Mouse (Mus musculus): ENCODE data around the gene Cdc25a. TPM values are rescaled to one million over a fixed set of nuclear protein-coding genes. Genes with fewer than 3 reads are reported as not detected.

Gene Cdc25a
- polyA plus RNA-seq, 1 experiment: 3.3 TPM

DNA sequence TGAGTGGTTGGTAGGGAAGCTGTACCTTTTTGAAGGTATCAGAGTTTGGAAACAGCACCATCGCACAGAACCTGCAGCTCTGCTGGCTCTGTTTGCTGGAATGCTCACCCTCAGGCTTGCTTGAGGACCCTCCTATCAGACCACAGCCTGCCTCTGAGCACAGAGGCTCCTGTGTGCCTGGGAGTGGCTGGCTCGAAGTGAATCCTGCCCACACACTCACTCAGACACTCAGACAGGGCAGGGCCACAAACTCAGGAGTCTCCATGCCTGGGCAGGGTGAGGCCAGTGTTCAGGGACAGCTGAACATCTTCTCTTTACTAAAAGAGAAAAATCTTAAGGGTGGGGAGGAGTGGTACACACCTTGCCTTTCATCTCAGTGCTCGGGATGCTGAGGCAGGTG lies 25.2 kb downstream of the Cdc25a start:
- WGBS: 76% methylated on average over 3 of the region's 3 CpGs
- TF ChIP-seq CTCF (IDR thresholded peaks at IDR 0.05; ENCODE audit: insufficient read depth, low read length): no peak
- no peak for TF ChIP-seq POLR2A (IDR thresholded peaks at IDR 0.05; ENCODE audit: borderline replicate concordance, extremely low read depth, low read depth, low read length)
- H3K4me1 ChIP-seq (ENCODE audit: control insufficient read depth, insufficient read depth, low read length): peaks cover 5% of the 10 kb centered on the region
- H3K4me3 ChIP-seq (replicated peaks; ENCODE audit: extremely low read depth, low read depth, low read length): no peak overlapping the region
- no peak for DNase-seq

GRCm38 (mm10) chr9:109902246-109902645 lies 26.9 kb downstream of the Cdc25a start:
- Histone ChIP-seq H3K4me1 (ENCODE audit: control insufficient read depth, insufficient read depth, low read length) (peaks cover 5% of the 10 kb centered on the region), H3K4me3 (replicated peaks; ENCODE audit: extremely low read depth, low read depth, low read length) (no peak overlapping the region)
- no peak for TF ChIP-seq CTCF (IDR thresholded peaks at IDR 0.05; ENCODE audit: insufficient read depth, low read length)
- no peak for TF ChIP-seq POLR2A (IDR thresholded peaks at IDR 0.05; ENCODE audit: borderline replicate concordance, extremely low read depth, low read depth, low read length)
- WGBS: 57% methylated on average over 4 of the region's 4 CpGs
- DNase-seq: no peak

DNA sequence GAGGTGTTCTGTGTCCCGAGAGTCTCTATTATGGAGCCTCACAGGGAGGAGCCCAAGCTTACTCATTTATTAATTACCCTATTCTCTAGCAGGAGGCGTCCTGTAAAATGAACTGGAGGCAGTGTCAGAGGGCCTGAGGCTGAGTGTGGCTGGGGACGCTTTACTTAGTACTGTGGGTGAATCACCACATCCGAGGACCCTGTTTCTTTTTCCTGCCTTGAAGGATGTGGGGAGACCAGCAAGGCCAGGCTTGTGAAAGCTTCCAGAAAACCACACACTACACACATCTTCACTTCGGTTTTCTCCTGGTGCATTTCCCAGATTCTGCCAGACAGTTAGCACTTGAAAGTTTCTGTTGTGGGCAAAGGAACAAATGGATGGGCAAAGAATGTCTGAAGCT lies 27.4 kb downstream of the Cdc25a start:
- no peak for DNase-seq
- TF ChIP-seq POLR2A (IDR thresholded peaks at IDR 0.05; ENCODE audit: borderline replicate concordance, extremely low read depth, low read depth, low read length) (no peak), CTCF (IDR thresholded peaks at IDR 0.05; ENCODE audit: insufficient read depth, low read length) (no peak)
- 60% methylated on average over 5 of the region's 5 CpGs for WGBS
- peaks cover 8% of the 10 kb centered on the region for H3K4me1 ChIP-seq (ENCODE audit: control insufficient read depth, insufficient read depth, low read length)
- no peak overlapping the region for H3K4me3 ChIP-seq (replicated peaks; ENCODE audit: extremely low read depth, low read depth, low read length)

DNA sequence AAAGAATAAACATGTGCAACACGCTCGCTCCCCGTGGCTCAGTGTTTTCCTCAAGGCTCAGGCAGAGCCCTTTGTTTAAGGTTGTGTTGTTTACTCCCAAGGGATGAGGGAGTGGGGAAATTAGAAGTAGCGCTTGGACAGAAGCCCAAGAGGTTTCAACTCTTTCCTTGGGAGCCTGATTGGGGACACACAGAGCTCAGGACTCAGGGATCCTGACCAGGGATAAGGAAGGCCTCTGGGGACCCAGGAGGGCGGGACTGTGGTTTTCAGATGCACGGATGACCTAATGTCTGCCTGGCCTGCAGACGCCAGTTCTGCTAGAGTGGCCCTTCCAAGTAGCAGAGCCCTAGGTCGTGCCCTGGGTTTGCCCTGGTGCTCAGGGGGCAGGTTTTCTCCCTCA lies 31.9 kb downstream of the Cdc25a start:
- WGBS: 39% methylated on average over 8 of the region's 8 CpGs
- TF ChIP-seq POLR2A (IDR thresholded peaks at IDR 0.05; ENCODE audit: borderline replicate concordance, extremely low read depth, low read depth, low read length): no peak
- no peak for TF ChIP-seq CTCF (IDR thresholded peaks at IDR 0.05; ENCODE audit: insufficient read depth, low read length)
- peaks cover 3% of the 10 kb centered on the region; the same call in 1 of the 2 replicates for H3K4me1 ChIP-seq (ENCODE audit: control insufficient read depth, insufficient read depth, low read length)
- DNase-seq: no peak
- H3K4me3 ChIP-seq (replicated peaks; ENCODE audit: extremely low read depth, low read depth, low read length): no peak overlapping the region

GRCm38 (mm10) chr9:109907774-109908465 lies 32.5 kb downstream of the Cdc25a start:
- 55% methylated on average over 6 of the region's 6 CpGs for WGBS
- Histone ChIP-seq H3K4me1 (ENCODE audit: control insufficient read depth, insufficient read depth, low read length) (peaks cover 3% of the 10 kb centered on the region; the same call in 1 of the 2 replicates), H3K4me3 (replicated peaks; ENCODE audit: extremely low read depth, low read depth, low read length) (no peak overlapping the region)
- DNase-seq: no peak
- TF ChIP-seq CTCF (IDR thresholded peaks at IDR 0.05; ENCODE audit: insufficient read depth, low read length) (no peak), POLR2A (IDR thresholded peaks at IDR 0.05; ENCODE audit: borderline replicate concordance, extremely low read depth, low read depth, low read length) (no peak)

DNA sequence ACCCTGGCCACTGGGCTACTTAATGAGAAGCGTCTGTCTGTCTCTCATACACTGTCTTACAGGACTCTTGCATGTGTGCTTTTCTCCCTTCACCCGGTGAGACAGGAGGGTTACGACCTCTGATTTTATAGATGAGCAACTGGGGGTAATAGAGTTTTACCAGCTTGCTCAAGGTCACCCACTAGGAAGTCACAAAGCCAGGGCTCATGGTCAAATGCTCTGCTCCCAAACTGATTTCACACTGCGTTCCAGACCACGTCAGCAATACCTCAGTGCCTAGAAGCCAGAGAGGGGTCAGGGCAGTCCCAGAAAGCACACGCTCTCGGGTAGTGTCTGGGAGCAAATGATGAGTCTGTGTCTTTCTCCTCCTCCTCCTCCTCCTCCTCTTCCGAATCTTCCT lies 33.7 kb downstream of the Cdc25a start:
- TF ChIP-seq POLR2A (IDR thresholded peaks at IDR 0.05; ENCODE audit: borderline replicate concordance, extremely low read depth, low read depth, low read length) (no peak), CTCF (IDR thresholded peaks at IDR 0.05; ENCODE audit: insufficient read depth, low read length) (no peak)
- no peak for DNase-seq
- 83% methylated on average over 8 of the region's 8 CpGs for WGBS
- no peak overlapping the region for H3K4me3 ChIP-seq (replicated peaks; ENCODE audit: extremely low read depth, low read depth, low read length)
- H3K4me1 ChIP-seq (ENCODE audit: control insufficient read depth, insufficient read depth, low read length): peaks cover 3% of the 10 kb centered on the region; the same call in 1 of the 2 replicates

GRCm38 (mm10) chr9:109909926-109910325 lies 34.5 kb downstream of the Cdc25a start:
- peaks cover 3% of the 10 kb centered on the region; the same call in 1 of the 2 replicates for H3K4me1 ChIP-seq (ENCODE audit: control insufficient read depth, insufficient read depth, low read length)
- TF ChIP-seq CTCF (IDR thresholded peaks at IDR 0.05; ENCODE audit: insufficient read depth, low read length): no peak
- TF ChIP-seq POLR2A (IDR thresholded peaks at IDR 0.05; ENCODE audit: borderline replicate concordance, extremely low read depth, low read depth, low read length): no peak
- DNase-seq: no peak
- WGBS: 81% methylated on average over 4 of the region's 4 CpGs
- H3K4me3 ChIP-seq (replicated peaks; ENCODE audit: extremely low read depth, low read depth, low read length): no peak overlapping the region

DNA sequence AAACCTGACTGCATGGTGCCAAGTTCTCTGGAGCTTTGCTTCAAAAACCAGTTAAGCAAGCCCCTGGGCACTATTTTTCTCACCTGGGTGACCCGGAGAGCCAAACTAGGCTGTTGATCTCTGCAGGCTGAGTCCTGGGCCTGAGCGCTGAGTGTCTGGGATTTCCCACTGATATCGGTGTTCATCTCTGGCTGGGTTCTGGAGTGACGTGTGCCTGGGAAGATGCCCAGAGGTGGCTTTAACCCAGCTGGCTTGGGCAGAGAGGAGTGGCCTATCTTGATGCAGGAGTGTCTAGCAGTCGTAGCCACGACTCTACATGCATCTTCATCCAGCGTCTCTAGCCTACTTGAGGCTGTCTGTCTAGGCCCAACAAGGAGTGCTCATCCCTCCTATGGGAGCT lies 36.4 kb downstream of the Cdc25a start:
- Histone ChIP-seq H3K4me3 (replicated peaks; ENCODE audit: extremely low read depth, low read depth, low read length) (no peak overlapping the region), H3K4me1 (ENCODE audit: control insufficient read depth, insufficient read depth, low read length) (peaks cover 3% of the 10 kb centered on the region; the same call in 1 of the 2 replicates)
- WGBS: 75% methylated on average over 7 of the region's 7 CpGs
- DNase-seq: no peak
- TF ChIP-seq CTCF (IDR thresholded peaks at IDR 0.05; ENCODE audit: insufficient read depth, low read length) (no peak), POLR2A (IDR thresholded peaks at IDR 0.05; ENCODE audit: borderline replicate concordance, extremely low read depth, low read depth, low read length) (no peak)

GRCm38 (mm10) chr9:109914269-109914926 lies 39.0 kb downstream of the Cdc25a start:
- TF ChIP-seq CTCF (IDR thresholded peaks at IDR 0.05; ENCODE audit: insufficient read depth, low read length) (no peak), POLR2A (IDR thresholded peaks at IDR 0.05; ENCODE audit: borderline replicate concordance, extremely low read depth, low read depth, low read length) (no peak)
- Histone ChIP-seq H3K4me1 (ENCODE audit: control insufficient read depth, insufficient read depth, low read length) (no peaks in the 10 kb centered on the region), H3K4me3 (replicated peaks; ENCODE audit: extremely low read depth, low read depth, low read length) (no peak overlapping the region)
- WGBS: 37% methylated on average over 4 of the region's 4 CpGs
- DNase-seq: no peak

DNA sequence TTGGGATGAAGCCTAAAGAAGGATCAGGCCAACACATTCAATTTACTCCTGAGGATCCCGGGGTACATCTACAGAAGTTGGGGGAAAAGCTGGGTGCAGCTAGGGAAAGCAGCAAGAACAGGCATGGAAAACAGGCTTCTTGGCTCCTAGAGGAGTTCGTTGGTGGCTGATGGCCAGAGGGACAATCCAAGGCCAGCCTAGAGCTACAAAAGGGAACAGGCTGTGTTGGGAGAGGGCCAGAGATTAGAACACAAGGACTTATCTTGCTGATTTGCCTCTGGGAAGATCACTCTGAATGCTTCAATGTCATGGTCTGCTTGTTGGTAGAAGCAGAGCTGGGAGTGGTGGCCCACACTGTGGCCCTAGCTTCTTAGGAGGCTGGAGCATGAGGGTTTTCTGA lies 42.6 kb downstream of the Cdc25a start:
- 71% methylated on average over 2 of the region's 2 CpGs for WGBS
- no peak for DNase-seq
- Histone ChIP-seq H3K4me3 (replicated peaks; ENCODE audit: extremely low read depth, low read depth, low read length) (no peak overlapping the region), H3K4me1 (ENCODE audit: control insufficient read depth, insufficient read depth, low read length) (no peaks in the 10 kb centered on the region)
- TF ChIP-seq POLR2A (IDR thresholded peaks at IDR 0.05; ENCODE audit: borderline replicate concordance, extremely low read depth, low read depth, low read length) (no peak), CTCF (IDR thresholded peaks at IDR 0.05; ENCODE audit: insufficient read depth, low read length) (no peak)
